Mouse (Mus musculus): ENCODE results near the gene Dcp1a.
A peak's percentile ranks its signal among the peaks of the same experiment; 100 is the strongest.

Gene Dcp1a

DNA sequence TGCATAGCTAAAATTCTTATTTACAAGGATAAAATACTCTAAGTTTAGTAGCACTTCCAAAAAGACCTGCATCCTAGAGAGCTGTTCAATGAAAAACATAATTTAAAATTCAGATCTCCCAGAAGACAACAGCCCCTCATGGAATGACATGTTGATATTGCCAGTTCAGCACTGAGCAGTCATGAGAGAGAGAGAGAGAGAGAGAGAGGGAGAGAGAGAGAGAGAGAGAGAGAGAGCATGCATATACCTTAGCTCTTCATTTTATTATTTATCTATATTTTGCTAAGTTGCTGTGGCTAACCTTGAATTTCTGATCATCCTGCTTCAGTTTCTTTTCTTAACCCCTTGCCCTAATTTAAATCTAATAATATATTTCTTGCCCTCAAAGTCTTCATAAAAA, 83.0 kb downstream of the Dcp1a start:
- no peak for DNase-seq

GRCm38 (mm10) chr14:30564451-30564850, 85.1 kb downstream of the Dcp1a start:
- no peak for DNase-seq

GRCm38 (mm10) chr14:30566317-30566716, 87.0 kb downstream of the Dcp1a start:
- DNase-seq, result no peak

GRCm38 (mm10) chr14:30568016-30568415, 88.7 kb downstream of the Dcp1a start:
- DNase-seq, result no peak

DNA sequence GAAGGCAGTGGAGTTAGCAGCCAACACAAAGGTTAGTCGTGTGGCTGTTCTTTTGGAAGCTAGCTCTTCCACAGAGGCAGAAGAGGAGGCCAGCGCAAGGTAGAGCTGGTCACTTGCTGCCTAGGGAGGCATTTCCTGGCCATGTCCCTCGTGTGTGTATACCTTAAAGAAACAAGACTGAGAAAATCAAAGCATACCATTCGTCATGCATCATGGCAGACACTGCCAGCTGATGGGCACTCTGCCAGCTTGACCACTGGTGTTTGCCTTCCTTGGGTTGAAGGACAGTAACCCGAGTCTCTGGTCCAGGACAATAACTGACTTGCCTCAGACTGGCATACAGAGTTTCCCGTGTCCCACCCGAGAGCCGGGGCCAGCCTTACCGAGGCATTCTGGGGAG, 91.0 kb downstream of the Dcp1a start:
- DNase-seq, result no peak

- DNase-seq, result no peak
Observed at GRCm38 (mm10) chr14:30572253-30572652, 92.9 kb downstream of the Dcp1a start.

DNA sequence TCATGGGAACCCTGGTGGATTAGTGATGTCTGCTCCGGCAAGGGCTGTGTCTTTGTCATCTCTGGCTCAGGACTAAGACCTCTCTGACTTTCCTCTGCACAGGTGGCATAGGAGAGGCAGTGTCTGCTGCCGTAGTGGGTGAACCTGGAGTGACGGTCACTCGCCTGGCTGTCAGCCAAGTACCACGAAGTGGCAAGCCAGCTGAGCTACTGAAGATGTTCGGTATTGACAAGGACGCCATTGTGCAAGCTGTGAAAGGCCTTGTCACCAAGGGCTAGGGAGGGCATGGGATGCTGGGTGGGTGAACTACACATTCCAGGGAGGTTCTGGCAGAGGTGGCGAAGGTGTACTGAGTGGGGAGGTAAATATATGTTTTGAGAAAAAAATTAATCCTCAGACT, 93.9 kb downstream of the Dcp1a start:
- DNase-seq, result no peak

DNA sequence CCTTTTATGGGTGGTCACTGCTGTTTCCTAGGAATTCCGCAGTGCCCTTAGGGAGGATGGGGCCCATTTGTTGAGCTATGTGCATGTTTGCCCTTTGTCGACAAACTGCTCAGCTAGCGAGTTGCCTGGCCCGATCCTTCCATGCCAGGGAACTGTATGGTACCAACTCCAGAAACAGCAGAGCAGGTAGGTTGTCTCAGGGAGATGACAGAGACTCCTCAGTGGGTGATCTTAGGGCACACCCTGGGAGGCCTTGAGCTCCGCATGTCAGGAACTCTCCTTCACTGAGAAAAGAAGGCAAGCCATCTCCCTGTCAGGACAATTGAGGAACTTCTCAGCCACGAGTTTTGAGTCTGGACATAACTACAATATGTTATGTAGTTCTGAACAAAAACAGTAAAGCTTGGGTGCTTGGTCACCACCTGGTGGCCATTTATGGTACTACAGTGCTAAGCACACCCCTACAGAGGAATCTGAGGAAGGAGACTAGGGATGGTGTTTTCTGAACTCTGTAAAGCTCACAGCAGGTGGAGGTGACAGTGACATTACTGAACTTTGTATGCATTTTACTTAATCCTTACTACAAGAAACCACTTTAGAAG, 94.7 kb downstream of the Dcp1a start:
- peak; percentile 84 for DNase-seq

GRCm38 (mm10) chr14:30575791-30576190, 96.5 kb downstream of the Dcp1a start:
- DNase-seq, result no peak

GRCm38 (mm10) chr14:30576260-30576659, 96.9 kb downstream of the Dcp1a start:
- DNase-seq, result no peak
